Mouse (Mus musculus): ENCODE results near the gene Caskin1.

DNA sequence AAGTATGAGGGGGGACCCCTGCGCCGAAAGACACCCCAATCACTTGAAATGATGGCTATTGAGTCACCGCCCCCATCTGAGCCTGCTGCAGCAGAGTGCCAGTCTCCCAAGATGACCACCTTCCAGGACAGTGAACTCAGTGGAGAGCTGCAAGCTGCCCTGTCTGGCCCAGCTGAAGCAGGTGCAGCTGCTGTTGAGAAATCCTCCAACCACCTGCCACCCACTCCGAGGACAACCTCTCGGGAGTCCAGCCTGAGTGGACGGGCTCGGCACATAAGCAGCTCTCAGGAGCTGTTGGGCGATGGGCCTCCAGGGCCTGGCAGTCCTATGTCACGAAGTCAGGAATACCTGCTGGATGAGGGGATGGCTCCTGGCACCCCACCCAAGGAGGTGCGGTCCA is 15.7 kb downstream of the Caskin1 start:
- TF ChIP-seq CTCF (IDR thresholded peaks at IDR 0.05), result no peak
- no peak for TF ChIP-seq EP300 (IDR thresholded peaks at IDR 0.05)

Data from lung, postnatal 0 days (tissue).